Mouse (Mus musculus) lung, embryonic 14.5 days (tissue): ENCODE data around the gene Grik4. TPM values are rescaled to one million over a fixed set of nuclear protein-coding genes. Genes with fewer than 3 reads are reported as not detected.

Experiments
- ATAC-seq: fragments of 200-750 bp; cut with Nextera tagmentation; 2 replicates; pipeline ENCODE4 v1.8.0; 2017; ENCODE audit warnings: mild to moderate bottlenecking, moderate TSS enrichment, moderate library complexity; ENCODE audit not compliant: insufficient read depth
- DNase-seq: peaks from one replicate; pipeline ENCODE4 v3.0.0-alpha.2; 2015
- H3K27ac ChIP-seq: fragments of 300-500 bp; sonication (generic); 2 replicates; pipeline ENCODE4 v1.5.1; 2014; ENCODE audit warnings: low read depth, mild to moderate bottlenecking, moderate library complexity
- H3K27me3 ChIP-seq: fragments of 300-500 bp; sonication (generic); 2 replicates; pipeline ENCODE4 v1.6.1; 2014; ENCODE audit warnings: low read length, control low read depth; ENCODE audit not compliant: insufficient read depth
- H3K36me3 ChIP-seq: fragments of 300-500 bp; sonication (generic); 2 replicates; pipeline ENCODE4 v1.6.1; 2014; ENCODE audit warnings: control low read depth; ENCODE audit not compliant: insufficient read depth
- H3K4me1 ChIP-seq: fragments of 300-500 bp; sonication (generic); 2 replicates; pipeline ENCODE4 v1.6.1; 2014; ENCODE audit warnings: antibody characterized with exemption, control low read depth; ENCODE audit not compliant: insufficient read depth
- H3K4me2 ChIP-seq: fragments of 300-500 bp; sonication (generic); 2 replicates; pipeline ENCODE4 v1.6.1; 2014; ENCODE audit warnings: mild to moderate bottlenecking
- H3K4me3 ChIP-seq: fragments of 300-500 bp; sonication (generic); 2 replicates; pipeline ENCODE4 v1.5.1; 2014; ENCODE audit warnings: low read depth, low read length
- H3K9ac ChIP-seq: fragments of 300-500 bp; sonication (generic); 2 replicates; pipeline ENCODE4 v1.6.1; 2014
- H3K9me3 ChIP-seq: fragments of 300-500 bp; sonication (generic); 2 replicates; pipeline ENCODE4 v1.6.1; 2016; ENCODE audit warnings: low read depth, low read length, control low read depth
- CTCF ChIP-seq: IDR thresholded peaks from 2 replicates; pipeline ENCODE4 v1.5.1; 2016; ENCODE audit warnings: antibody characterized with exemption, low read depth
- WGBS: fragments of 180-500 bp; shearing (Covaris S2); extraction: QIAGEN DNeasy Blood & Tissue Kit; methylation state at CpG from one replicate; pipeline ENCODE4 v1.1.7; 2014; 5-methylcytosine and 5-hydroxymethylcytosine counted together
- polyA plus RNA-seq: library from polyadenylated mRNA; unstranded; fragments of >200 nt; fragmentation: Nextera tagmentation; extraction: Ambion mirVana; gene quantifications from 2 replicates; pipeline ENCODE4 v1.2.1, GENCODE M21; 2014

The Grik4 gene
- polyA plus RNA-seq, 1 experiment from 2014 or later, result 2.2 TPM

DNA sequence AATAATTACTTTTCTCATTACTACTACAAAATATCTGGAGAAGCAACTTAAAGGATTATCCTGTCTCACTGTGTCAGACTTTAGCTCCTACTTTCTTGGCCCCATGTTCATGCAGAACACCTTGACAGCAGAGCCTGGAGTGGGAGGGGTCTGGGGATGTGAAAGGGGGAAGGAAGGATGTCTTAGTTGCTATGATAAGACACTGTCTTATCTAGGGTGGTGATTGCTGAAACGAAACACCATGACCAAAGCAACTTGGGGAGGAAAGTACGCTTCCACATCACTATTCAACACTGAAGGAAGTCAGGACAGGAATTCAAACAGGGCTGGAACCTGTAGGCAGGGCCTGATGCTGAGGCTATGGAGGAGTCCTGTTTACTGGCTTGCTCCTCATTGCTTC is 448.0 kb downstream of the Grik4 start:
- Histone ChIP-seq H3K4me3 (no peak overlapping the region), H3K36me3 (no peaks in the 10 kb centered on the region), H3K27me3 (no peaks in the 10 kb centered on the region), H3K9ac (no peak overlapping the region), H3K9me3 (0 out of 2 replicates have a peak, but pooled peaks cover 3% of the 10 kb centered on the region), H3K27ac (no peak overlapping the region), H3K4me1 (no peaks in the 10 kb centered on the region), H3K4me2 (no peak overlapping the region)
- 57% methylated on average over 2 of the region's 2 CpGs for WGBS
- DNase-seq (no peak), ATAC-seq (no peak)
- no peak for TF ChIP-seq CTCF

DNA sequence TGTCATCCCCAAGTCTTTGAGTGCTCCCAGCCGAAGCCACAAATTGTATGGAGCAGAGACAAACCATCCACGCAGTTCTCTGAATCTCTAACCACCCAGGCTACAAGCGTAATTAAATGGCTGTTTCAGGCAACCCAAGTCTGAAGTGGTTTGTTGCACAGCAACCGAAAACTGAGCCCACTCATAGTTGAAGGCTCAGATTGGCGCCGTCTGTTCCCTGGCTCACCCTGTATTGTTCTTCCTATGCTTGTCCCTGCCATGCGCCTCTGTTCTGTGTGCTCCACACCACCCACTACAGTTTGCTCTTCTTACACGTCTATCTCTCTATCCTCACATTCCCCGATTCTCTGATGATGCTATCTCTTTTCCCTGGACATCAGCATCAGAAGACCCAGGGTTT is 452.5 kb downstream of the Grik4 start:
- Histone ChIP-seq H3K9me3 (0 out of 2 replicates have a peak, but pooled peaks cover 3% of the 10 kb centered on the region), H3K4me3 (no peak overlapping the region), H3K9ac (no peak overlapping the region), H3K27me3 (no peaks in the 10 kb centered on the region), H3K27ac (no peak overlapping the region), H3K36me3 (no peaks in the 10 kb centered on the region), H3K4me1 (no peaks in the 10 kb centered on the region), H3K4me2 (no peak overlapping the region)
- WGBS, result 65% methylated on average over 9 of the region's 9 CpGs
- ATAC-seq (no peak), DNase-seq (peak; percentile 50)
- no peak for TF ChIP-seq CTCF

DNA sequence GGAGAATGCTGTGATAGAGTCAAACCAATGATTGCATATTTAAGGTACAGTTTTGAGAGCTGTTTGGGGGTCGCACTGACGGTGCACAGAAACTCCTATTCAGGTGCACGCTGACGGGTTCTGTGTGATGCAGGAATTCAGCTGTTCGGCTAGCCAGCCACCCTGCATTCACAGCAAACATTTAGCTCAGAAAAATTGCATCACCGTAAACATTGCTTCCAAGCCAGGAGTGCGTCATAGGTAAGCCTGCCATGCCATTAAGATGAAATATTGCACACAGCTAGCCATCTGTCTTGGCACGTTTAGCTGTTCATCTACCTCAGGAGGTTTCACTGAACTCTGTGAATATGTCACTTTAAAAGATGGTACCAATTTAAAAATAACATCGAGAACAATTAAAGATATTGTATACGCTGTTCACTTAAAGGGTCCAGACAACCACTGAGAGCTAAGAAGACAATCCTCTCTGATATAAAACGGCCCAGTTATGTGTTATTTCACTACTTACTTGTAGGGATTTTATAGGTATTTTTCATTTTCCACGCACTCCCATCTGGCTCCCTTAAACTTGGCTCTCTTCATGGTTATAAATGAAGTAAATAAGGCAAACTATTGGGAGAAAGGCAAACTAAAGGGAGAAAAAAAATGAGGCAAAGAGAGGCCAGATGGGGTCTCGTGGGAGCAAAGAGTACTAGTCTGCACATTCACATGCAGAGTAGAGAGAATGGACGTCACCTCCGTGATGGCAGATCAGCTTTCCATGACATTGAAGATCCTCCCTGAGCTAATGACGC is 453.5 kb downstream of the Grik4 start:
- 79% methylated on average over 16 of the region's 16 CpGs for WGBS

DNA sequence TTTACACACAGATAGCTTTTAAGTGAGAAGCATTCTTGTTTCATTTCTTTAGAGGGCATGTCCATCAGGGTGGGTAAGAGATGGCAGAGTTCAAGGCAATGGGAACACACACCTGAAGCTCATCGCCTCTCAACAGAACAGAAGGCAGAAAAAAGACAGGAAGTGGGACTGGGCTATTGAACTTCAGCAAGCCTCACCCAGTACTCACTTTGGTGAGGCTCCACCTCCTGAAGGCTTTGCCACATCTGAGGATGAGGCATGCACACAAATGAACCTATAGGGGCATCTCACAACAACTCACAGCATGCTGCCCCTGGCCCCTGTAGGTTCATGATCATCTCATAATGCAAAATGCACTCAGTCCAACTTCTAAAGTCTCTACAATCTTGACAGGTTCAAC is 456.2 kb downstream of the Grik4 start:
- Histone ChIP-seq H3K36me3 (no peaks in the 10 kb centered on the region), H3K9me3 (no peaks in the 10 kb centered on the region), H3K4me1 (no peaks in the 10 kb centered on the region), H3K9ac (no peak overlapping the region), H3K4me2 (no peak overlapping the region), H3K27me3 (no peaks in the 10 kb centered on the region), H3K4me3 (no peak overlapping the region), H3K27ac (no peak overlapping the region)
- ATAC-seq (no peak), DNase-seq (no peak)
- 83% methylated on average over 1 of the region's 1 CpGs for WGBS
- TF ChIP-seq CTCF, result no peak

More for the DNA sequence above, 453.5 kb downstream of the Grik4 start:
- Histone ChIP-seq H3K4me1 (no peaks in the 10 kb centered on the region), H3K36me3 (no peaks in the 10 kb centered on the region), H3K27ac (no peak overlapping the region), H3K4me2 (no peak overlapping the region), H3K9me3 (no peaks in the 10 kb centered on the region), H3K4me3 (no peak overlapping the region), H3K9ac (no peak overlapping the region), H3K27me3 (no peaks in the 10 kb centered on the region)
- no peak for ATAC-seq
- DNase-seq, result no peak
- TF ChIP-seq CTCF, result no peak

DNA sequence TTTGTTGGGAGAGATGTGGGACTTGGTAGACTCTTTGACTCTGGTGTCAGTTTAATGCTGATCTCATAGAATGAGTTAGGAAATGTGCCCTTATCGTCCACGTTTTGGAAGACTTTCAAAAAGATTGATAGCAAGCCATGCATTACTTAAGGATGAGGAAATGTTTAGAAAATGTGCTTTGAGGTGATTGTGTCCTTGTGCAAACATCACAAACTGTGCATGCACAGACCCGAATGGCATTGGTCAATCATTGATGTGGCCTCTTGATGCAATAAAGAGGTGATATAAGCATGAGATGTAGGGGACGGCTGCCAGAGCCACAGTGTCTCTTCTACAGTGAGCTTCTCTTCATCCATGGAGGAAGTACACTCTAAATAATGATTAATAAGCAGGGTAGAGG is 457.4 kb downstream of the Grik4 start:
- TF ChIP-seq CTCF, result no peak
- H3K9me3 ChIP-seq, result no peaks in the 10 kb centered on the region
- no peaks in the 10 kb centered on the region for H3K36me3 ChIP-seq
- WGBS, result 45% methylated on average over 4 of the region's 4 CpGs
- no peak overlapping the region for H3K4me3 ChIP-seq
- H3K27ac ChIP-seq, result no peak overlapping the region
- no peaks in the 10 kb centered on the region for H3K27me3 ChIP-seq
- H3K9ac ChIP-seq, result no peak overlapping the region
- no peaks in the 10 kb centered on the region for H3K4me1 ChIP-seq
- no peak for ATAC-seq
- DNase-seq, result no peak
- H3K4me2 ChIP-seq, result no peak overlapping the region

DNA sequence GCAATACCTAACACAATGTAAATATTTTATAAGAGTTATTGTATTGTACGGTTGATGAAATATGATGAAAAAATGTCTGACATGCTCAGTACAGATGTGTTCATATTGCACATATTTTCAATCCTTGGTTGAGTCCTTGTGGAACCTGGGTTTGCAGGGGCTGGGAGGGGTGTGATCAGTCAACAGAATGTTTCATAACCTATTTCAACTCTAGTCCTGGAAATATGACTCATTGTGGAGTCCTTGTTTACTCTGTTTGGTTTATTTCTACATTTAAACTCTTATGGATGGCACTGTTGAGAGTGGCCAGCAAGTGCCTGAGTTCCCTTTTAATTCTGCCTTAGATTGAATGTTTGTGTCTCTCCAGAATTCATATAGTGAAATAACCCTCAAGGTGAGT is 459.6 kb downstream of the Grik4 start:
- no peaks in the 10 kb centered on the region for H3K4me1 ChIP-seq
- H3K4me2 ChIP-seq, result no peak overlapping the region
- ATAC-seq (no peak), DNase-seq (no peak)
- no peaks in the 10 kb centered on the region for H3K27me3 ChIP-seq
- H3K9me3 ChIP-seq, result no peaks in the 10 kb centered on the region
- H3K9ac ChIP-seq, result no peak overlapping the region
- no peak overlapping the region for H3K27ac ChIP-seq
- no peaks in the 10 kb centered on the region for H3K36me3 ChIP-seq
- H3K4me3 ChIP-seq, result no peak overlapping the region
- 88% methylated on average over 1 of the region's 1 CpGs for WGBS
- no peak for TF ChIP-seq CTCF

DNA sequence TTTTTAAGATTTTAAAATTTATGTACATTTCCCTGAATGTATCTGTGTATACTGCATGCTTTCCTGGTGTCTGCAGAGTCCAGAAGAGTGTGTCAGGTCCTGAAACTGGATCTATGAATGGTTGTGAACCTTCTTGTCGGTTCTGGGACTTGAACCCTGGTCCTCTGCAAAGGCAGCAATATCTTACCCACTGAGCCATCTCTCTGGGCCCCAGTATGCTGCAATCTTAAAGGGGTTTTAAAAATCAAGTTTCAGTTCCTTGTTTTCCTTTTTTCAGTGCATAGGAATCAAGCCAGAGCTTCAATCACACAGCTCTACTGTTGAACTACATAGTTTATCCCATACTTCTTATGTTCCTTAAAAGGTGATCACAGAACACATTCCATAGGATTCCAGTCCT is 461.3 kb downstream of the Grik4 start:
- Histone ChIP-seq H3K4me3 (no peak overlapping the region), H3K4me2 (no peak overlapping the region), H3K27ac (no peak overlapping the region), H3K36me3 (no peaks in the 10 kb centered on the region), H3K27me3 (no peaks in the 10 kb centered on the region), H3K4me1 (no peaks in the 10 kb centered on the region), H3K9ac (no peak overlapping the region), H3K9me3 (no peaks in the 10 kb centered on the region)
- no peak for ATAC-seq
- TF ChIP-seq CTCF, result no peak
- 83% methylated on average over 1 of the region's 1 CpGs for WGBS
- no peak for DNase-seq
